Mouse (Mus musculus) forebrain, embryonic 16.5 days (tissue): ENCODE measurements around the gene Maged1. TPM values are rescaled to one million over a fixed set of nuclear protein-coding genes. Genes with fewer than 3 reads are reported as not detected.

Experiments
- polyA plus RNA-seq: library from polyadenylated mRNA; unstranded; fragments of >200 nt; fragmentation: Nextera tagmentation; extraction: Ambion mirVana; gene quantifications from 2 replicates; pipeline ENCODE4 v1.2.1, GENCODE M21; 2015

Maged1 gene
- polyA plus RNA-seq, 1 experiment from 2014 or later: 998 TPM

Other genes with a start within 250 kb of the Maged1 start
- gene Fam90a1b, start 175.4 kb downstream of the Maged1 start, polyA plus RNA-seq: 0.09 and 0.11 TPM in 2 replicates
- gene Apoo, start 175.0 kb downstream of the Maged1 start, polyA plus RNA-seq: 113 and 119 TPM in 2 replicates
- 12.5 and 16.1 TPM in 2 replicates for gene Gspt2, start 93.9 kb upstream of the Maged1 start, polyA plus RNA-seq
- gene Zxdb, start 182.4 kb upstream of the Maged1 start, polyA plus RNA-seq: 1.5 and 1.9 TPM in 2 replicates